Mouse (Mus musculus) megakaryocyte, embryonic 14.5 days (primary cell): Measurements from ENCODE around the gene Slit2. TPM values are rescaled to one million over a fixed set of nuclear protein-coding genes. Genes with fewer than 3 reads are reported as not detected.
"Not testable (repeated sequence)": the region's sequence is repeated elsewhere in the genome, so short reads cannot be mapped to it uniquely, and the experiment has no call there.

Experiments
- H3K27me3 ChIP-seq: replicated peaks from 2 replicates; pipeline ENCODE3; 2012; ENCODE audit warnings: inconsistent platforms
- H3K36me3 ChIP-seq: replicated peaks from 2 replicates; pipeline ENCODE3; 2012; ENCODE audit warnings: low read length, inconsistent platforms, mixed read lengths
- H3K4me1 ChIP-seq: 2 replicates; pipeline ENCODE4 v1.6.1; 2012; ENCODE audit warnings: inconsistent platforms
- H3K4me3 ChIP-seq: replicated peaks from 2 replicates; pipeline ENCODE3; 2012; ENCODE audit warnings: moderate library complexity, mild to moderate bottlenecking, inconsistent platforms
- H3K9me3 ChIP-seq: 2 replicates; pipeline ENCODE4 v1.6.1; 2012; ENCODE audit warnings: inconsistent platforms
- FLI1 ChIP-seq: IDR thresholded peaks from 2 replicates; pipeline ENCODE4 v1.6.1; 2012; ENCODE audit warnings: low read length, inconsistent platforms, mixed read lengths
- GATA1 ChIP-seq: IDR thresholded peaks from 3 replicates; pipeline ENCODE4 v1.6.1; 2012; ENCODE audit warnings: mixed read lengths, low read length, inconsistent platforms, borderline replicate concordance
- polyA plus RNA-seq: library from polyadenylated mRNA; stranded (reverse); fragments of >175 nt; gene quantifications from 2 replicates; pipeline ENCODE4 v1.2.3, GENCODE M21; 2012; ENCODE audit warnings: low replicate concordance; ENCODE audit not compliant: insufficient read depth

The Slit2 gene
- polyA plus RNA-seq, 1 experiment = 0.02 TPM

- no peaks in the 10 kb centered on the region for H3K9me3 ChIP-seq
- no peaks in the 10 kb centered on the region for H3K36me3 ChIP-seq
- TF ChIP-seq FLI1 (no peak), GATA1 (no peak)
- H3K27me3 ChIP-seq = no peaks in the 10 kb centered on the region
- H3K4me3 ChIP-seq = no peak overlapping the region
- H3K4me1 ChIP-seq = no peaks in the 10 kb centered on the region
These were observed 236.8 kb downstream of the Slit2 start for GRCm38 (mm10) chr5:48219624-48220155.

- Histone ChIP-seq H3K4me1 (no peaks in the 10 kb centered on the region), H3K4me3 (no peak overlapping the region), H3K9me3 (no peaks in the 10 kb centered on the region; the same call in 1 of the 2 replicates), H3K36me3 (no peaks in the 10 kb centered on the region), H3K27me3 (no peaks in the 10 kb centered on the region)
- TF ChIP-seq FLI1 (no peak), GATA1 (no peak)
These were observed 242.6 kb downstream of the Slit2 start for GRCm38 (mm10) chr5:48225500-48225899.

- TF ChIP-seq FLI1 = no peak
- Histone ChIP-seq H3K9me3 (no peaks in the 10 kb centered on the region; the same call in 1 of the 2 replicates), H3K4me3 (no peak overlapping the region), H3K27me3 (no peaks in the 10 kb centered on the region), H3K4me1 (peaks cover 4% of the 10 kb centered on the region; the same call in 1 of the 2 replicates), H3K36me3 (no peaks in the 10 kb centered on the region)
These were observed 247.6 kb downstream of the Slit2 start for GRCm38 (mm10) chr5:48230430-48231080.

- Histone ChIP-seq H3K9me3 (no peaks in the 10 kb centered on the region), H3K4me1 (peaks cover 4% of the 10 kb centered on the region; the same call in 1 of the 2 replicates), H3K36me3 (no peaks in the 10 kb centered on the region), H3K27me3 (no peaks in the 10 kb centered on the region), H3K4me3 (no peak overlapping the region)
- TF ChIP-seq FLI1 (no peak), GATA1 (no peak)
These were observed 251.8 kb downstream of the Slit2 start for GRCm38 (mm10) chr5:48234728-48235127.

GRCm38 (mm10) chr5:48235270-48235669, 252.3 kb downstream of the Slit2 start:
- Histone ChIP-seq H3K36me3 (no peaks in the 10 kb centered on the region), H3K9me3 (no peaks in the 10 kb centered on the region), H3K4me3 (no peak overlapping the region), H3K27me3 (no peaks in the 10 kb centered on the region), H3K4me1 (peaks cover 4% of the 10 kb centered on the region; the same call in 1 of the 2 replicates)
- TF ChIP-seq FLI1 (no peak), GATA1 (no peak)

GRCm38 (mm10) chr5:48240751-48241150, 257.8 kb downstream of the Slit2 start:
- H3K36me3 ChIP-seq, H3K4me3 ChIP-seq, H3K27me3 ChIP-seq, H3K4me1 ChIP-seq, H3K9me3 ChIP-seq: not testable (repeated sequence)

- H3K4me3 ChIP-seq = no peak overlapping the region
These were observed 265.4 kb downstream of the Slit2 start for GRCm38 (mm10) chr5:48248327-48248726.

GRCm38 (mm10) chr5:48277561-48277960, 294.6 kb downstream of the Slit2 start:
- Histone ChIP-seq H3K27me3 (no peaks in the 10 kb centered on the region), H3K9me3 (no peaks in the 10 kb centered on the region), H3K4me1 (peaks cover 3% of the 10 kb centered on the region; the same call in 1 of the 2 replicates), H3K36me3 (no peaks in the 10 kb centered on the region), H3K4me3 (no peak overlapping the region)
- no peak for TF ChIP-seq FLI1
- TF ChIP-seq GATA1 = no peak

More at GRCm38 (mm10) chr5:48248327-48248726, 265.4 kb downstream of the Slit2 start:
- no peaks in the 10 kb centered on the region for H3K9me3 ChIP-seq
- no peak for TF ChIP-seq GATA1
- no peak for TF ChIP-seq FLI1
- H3K27me3 ChIP-seq = no peaks in the 10 kb centered on the region
- H3K36me3 ChIP-seq = no peaks in the 10 kb centered on the region
- H3K4me1 ChIP-seq = no peaks in the 10 kb centered on the region; the same call in 1 of the 2 replicates

- peaks cover 4% of the 10 kb centered on the region for H3K27me3 ChIP-seq
- H3K36me3 ChIP-seq = no peaks in the 10 kb centered on the region
- H3K9me3 ChIP-seq = 0 out of 2 replicates have a peak, but pooled peaks cover 7% of the 10 kb centered on the region
- TF ChIP-seq FLI1 (no peak), GATA1 (no peak)
- H3K4me1 ChIP-seq = peaks cover 7% of the 10 kb centered on the region
- no peak overlapping the region for H3K4me3 ChIP-seq
These were observed 318.2 kb downstream of the Slit2 start for GRCm38 (mm10) chr5:48301186-48301585.

GRCm38 (mm10) chr5:48315057-48315602, 332.2 kb downstream of the Slit2 start:
- Histone ChIP-seq H3K4me3 (no peak overlapping the region), H3K36me3 (no peaks in the 10 kb centered on the region), H3K9me3 (no peaks in the 10 kb centered on the region), H3K27me3 (no peaks in the 10 kb centered on the region), H3K4me1 (no peaks in the 10 kb centered on the region; the same call in 1 of the 2 replicates)
- no peak for TF ChIP-seq GATA1
- no peak for TF ChIP-seq FLI1
